Mouse (Mus musculus) intestine, embryonic 16.5 days (tissue): ENCODE data around the gene Rps18. TPM values are rescaled to one million over a fixed set of nuclear protein-coding genes. Genes with fewer than 3 reads are reported as not detected.
"Not testable (repeated sequence)": the region's sequence is repeated elsewhere in the genome, so short reads cannot be mapped to it uniquely, and the experiment has no call there.

Experiments
- ATAC-seq: fragments of 200-750 bp; cut with Nextera tagmentation; 2 replicates; pipeline ENCODE4 v1.8.0; 2017; ENCODE audit warnings: moderate TSS enrichment, moderate library complexity
- H3K27ac ChIP-seq: fragments of 300-500 bp; sonication (generic); 2 replicates; pipeline ENCODE4 v1.5.1; 2014; ENCODE audit warnings: mild to moderate bottlenecking, low read length
- H3K27me3 ChIP-seq: fragments of 300-500 bp; sonication (generic); replicated peaks from 2 replicates; pipeline ENCODE4 v1.6.1; 2014; ENCODE audit warnings: low read length, control low read depth, mixed read lengths; ENCODE audit not compliant: control insufficient read depth, insufficient read depth
- H3K36me3 ChIP-seq: fragments of 300-500 bp; sonication (generic); 2 replicates; pipeline ENCODE4 v1.6.1; 2014; ENCODE audit warnings: low read length, control low read depth; ENCODE audit not compliant: control insufficient read depth, insufficient read depth
- H3K4me1 ChIP-seq: fragments of 300-500 bp; sonication (generic); 2 replicates; pipeline ENCODE4 v1.6.1; 2014; ENCODE audit warnings: low read length, control low read depth, mixed read lengths; ENCODE audit not compliant: control insufficient read depth, insufficient read depth
- H3K4me2 ChIP-seq: fragments of 300-500 bp; sonication (generic); 2 replicates; pipeline ENCODE4 v1.6.1; 2014; ENCODE audit warnings: low read depth, low read length, control low read depth
- H3K4me3 ChIP-seq: fragments of 300-500 bp; sonication (generic); 2 replicates; pipeline ENCODE4 v1.5.1; 2014; ENCODE audit warnings: mild to moderate bottlenecking, low read length
- H3K9ac ChIP-seq: fragments of 300-500 bp; sonication (generic); 2 replicates; pipeline ENCODE4 v1.6.1; 2014; ENCODE audit warnings: low read depth, low read length
- H3K9me3 ChIP-seq: fragments of 300-500 bp; sonication (generic); 2 replicates; pipeline ENCODE4 v1.6.1; 2016; ENCODE audit warnings: low read length, control low read depth; ENCODE audit not compliant: control insufficient read depth
- WGBS: fragments of 180-500 bp; shearing (Covaris S2); extraction: QIAGEN DNeasy Blood & Tissue Kit; methylation state at CpG from one replicate; pipeline ENCODE4 v1.1.7; 2014; 5-methylcytosine and 5-hydroxymethylcytosine counted together
- polyA plus RNA-seq: library from polyadenylated mRNA; unstranded; fragments of >200 nt; fragmentation: Nextera tagmentation; extraction: Ambion mirVana; gene quantifications from 2 replicates; pipeline ENCODE4 v1.2.1, GENCODE M21; 2015

Rps18 gene
- polyA plus RNA-seq, 1 experiment from 2014 or later: 1,902 TPM

GRCm38 (mm10) chr17:33991788-33992664 is 36.2 kb upstream of the Rps18 start:
- Histone ChIP-seq H3K4me2 (no peak overlapping the region), H3K36me3 (no peaks in the 10 kb centered on the region), H3K4me3 (no peak overlapping the region), H3K4me1 (no peaks in the 10 kb centered on the region), H3K27me3 (no peaks in the 10 kb centered on the region), H3K9me3 (no peaks in the 10 kb centered on the region), H3K27ac (no peak overlapping the region), H3K9ac (no peak overlapping the region)
- 32% methylated on average over 10 of the region's 10 CpGs for WGBS
- no peak for ATAC-seq

- not testable (repeated sequence) for H3K9me3 ChIP-seq, H3K36me3 ChIP-seq, H3K9ac ChIP-seq, ATAC-seq, H3K27ac ChIP-seq, H3K4me3 ChIP-seq
- 8% methylated on average over 8 of the region's 8 CpGs for WGBS
- peaks cover 12% of the 10 kb centered on the region for H3K27me3 ChIP-seq
- H3K4me1 ChIP-seq: peaks cover 16% of the 10 kb centered on the region
- peak overlapping the region; percentile 67; the same call in 1 of the 2 replicates for H3K4me2 ChIP-seq
These were observed 26.3 kb upstream of the Rps18 start for GRCm38 (mm10) chr17:33982136-33982535.

GRCm38 (mm10) chr17:33981192-33981909 is 25.6 kb upstream of the Rps18 start:
- H3K36me3 ChIP-seq, H3K9me3 ChIP-seq: not testable (repeated sequence)
- peak overlapping the region; percentile 67 for H3K4me2 ChIP-seq
- H3K27me3 ChIP-seq: peaks cover 12% of the 10 kb centered on the region
- peak overlapping the region; percentile 65 for H3K9ac ChIP-seq
- peak overlapping the region; percentile 69 for H3K27ac ChIP-seq
- peak; percentile 76 for ATAC-seq
- WGBS: under 1% methylated on average over 27 of the region's 27 CpGs
- peaks cover 16% of the 10 kb centered on the region for H3K4me1 ChIP-seq
- H3K4me3 ChIP-seq: peak overlapping the region; percentile 54

GRCm38 (mm10) chr17:33980181-33981035 is 24.6 kb upstream of the Rps18 start:
- Histone ChIP-seq H3K36me3 (no peaks in the 10 kb centered on the region), H3K27ac (peak overlapping the region; percentile 41; the same call in 1 of the 2 replicates), H3K9ac (no peak overlapping the region), H3K4me3 (no peak overlapping the region), H3K9me3 (no peaks in the 10 kb centered on the region), H3K4me2 (no peak overlapping the region), H3K27me3 (peaks cover 12% of the 10 kb centered on the region), H3K4me1 (peaks cover 16% of the 10 kb centered on the region)
- no peak for ATAC-seq
- WGBS: 76% methylated on average over 19 of the region's 19 CpGs

GRCm38 (mm10) chr17:33979512-33980050 is 23.8 kb upstream of the Rps18 start:
- WGBS: 71% methylated on average over 6 of the region's 6 CpGs
- Histone ChIP-seq H3K4me1 (peaks cover 16% of the 10 kb centered on the region), H3K27ac (peak overlapping the region; percentile 73), H3K27me3 (peaks cover 12% of the 10 kb centered on the region), H3K4me3 (no peak overlapping the region), H3K4me2 (peak overlapping the region; percentile 74; the same call in 1 of the 2 replicates), H3K9ac (peak overlapping the region; percentile 69; the same call in 1 of the 2 replicates), H3K9me3 (no peaks in the 10 kb centered on the region), H3K36me3 (no peaks in the 10 kb centered on the region)
- no peak for ATAC-seq

GRCm38 (mm10) chr17:33978631-33979031 is 22.8 kb upstream of the Rps18 start:
- no peaks in the 10 kb centered on the region for H3K9me3 ChIP-seq
- peak overlapping the region; percentile 56 for H3K4me3 ChIP-seq
- peak overlapping the region; percentile 73 for H3K27ac ChIP-seq
- ATAC-seq: peak; percentile 94
- peak overlapping the region; percentile 74 for H3K4me2 ChIP-seq
- H3K4me1 ChIP-seq: peaks cover 15% of the 10 kb centered on the region
- 0% methylated on average over 17 of the region's 17 CpGs for WGBS
- peaks cover 12% of the 10 kb centered on the region for H3K27me3 ChIP-seq
- H3K9ac ChIP-seq: peak overlapping the region; percentile 69
- no peaks in the 10 kb centered on the region for H3K36me3 ChIP-seq

- Histone ChIP-seq H3K27ac (peak overlapping the region; percentile 63), H3K9ac (peak overlapping the region; percentile 69), H3K4me1 (peaks cover 13% of the 10 kb centered on the region), H3K36me3 (no peaks in the 10 kb centered on the region), H3K9me3 (no peaks in the 10 kb centered on the region), H3K4me2 (peak overlapping the region; percentile 74), H3K4me3 (peak overlapping the region; percentile 56), H3K27me3 (peaks cover 12% of the 10 kb centered on the region)
- WGBS: 2% methylated on average over 57 of the region's 57 CpGs
- peak; percentile 11; the same call in 1 of the 2 replicates for ATAC-seq
These were observed 22.2 kb upstream of the Rps18 start for GRCm38 (mm10) chr17:33977861-33978557.

GRCm38 (mm10) chr17:33973572-33973971 is 17.8 kb upstream of the Rps18 start:
- Histone ChIP-seq H3K4me1 (peaks cover 6% of the 10 kb centered on the region), H3K27ac (no peak overlapping the region), H3K27me3 (peaks cover 10% of the 10 kb centered on the region), H3K4me2 (no peak overlapping the region), H3K9ac (no peak overlapping the region), H3K36me3 (no peaks in the 10 kb centered on the region), H3K4me3 (no peak overlapping the region), H3K9me3 (no peaks in the 10 kb centered on the region)
- ATAC-seq: no peak
- WGBS: 61% methylated on average over 3 of the region's 3 CpGs
